Mouse (Mus musculus) bone marrow, adult 2 months (tissue): ENCODE results near the gene Mettl16.
A peak's percentile ranks its signal among the peaks of the same experiment; 100 is the strongest.

Experiments used
- CTCF ChIP-seq: fragments of 200-500 bp; IDR thresholded peaks from 2 replicates; pipeline ENCODE4 v1.5.1; 2011; ENCODE audit warnings: low read length, control low read depth; ENCODE audit not compliant: control insufficient read depth, insufficient read depth
- POLR2A ChIP-seq: fragments of 200-500 bp; IDR thresholded peaks from 2 replicates; pipeline ENCODE4 v1.6.1; 2011; ENCODE audit warnings: low read depth, mild to moderate bottlenecking, control low read depth, low read length, borderline replicate concordance; ENCODE audit not compliant: control insufficient read depth

- peak; percentile 79; the same call in 1 of the 2 replicates for TF ChIP-seq POLR2A
- TF ChIP-seq CTCF: peak; percentile 44; the same call in 1 of the 2 replicates
Observed at GRCm38 (mm10) chr11:74829812-74830211, 59.2 kb downstream of the Mettl16 start.
